Mouse (Mus musculus) erythroblast, embryonic 14.5 days (primary cell): Measurements from ENCODE around the gene Rtl10.

ENCODE experiments used
- GATA1 ChIP-seq: IDR thresholded peaks from 2 replicates; pipeline ENCODE4 v1.6.1; 2012; ENCODE audit warnings: low read length, inconsistent platforms, mixed read lengths
- TAL1 ChIP-seq: IDR thresholded peaks from 3 replicates; pipeline ENCODE4 v1.6.1; 2012; ENCODE audit warnings: low read length, inconsistent platforms, mixed read lengths

- no peak for TF ChIP-seq GATA1
- no peak for TF ChIP-seq TAL1
Measured at GRCm38 (mm10) chr16:18482431-18482830, 16.3 kb upstream of the Rtl10 start.
